Mouse (Mus musculus): ENCODE measurements at regions not wholly inside any gene's neighbourhood (a gene's known extent, or its start where the extent isn't known, plus 50 kb on each side); places are given as distances from the start of the nearest gene placed in this dataset.

DNA sequence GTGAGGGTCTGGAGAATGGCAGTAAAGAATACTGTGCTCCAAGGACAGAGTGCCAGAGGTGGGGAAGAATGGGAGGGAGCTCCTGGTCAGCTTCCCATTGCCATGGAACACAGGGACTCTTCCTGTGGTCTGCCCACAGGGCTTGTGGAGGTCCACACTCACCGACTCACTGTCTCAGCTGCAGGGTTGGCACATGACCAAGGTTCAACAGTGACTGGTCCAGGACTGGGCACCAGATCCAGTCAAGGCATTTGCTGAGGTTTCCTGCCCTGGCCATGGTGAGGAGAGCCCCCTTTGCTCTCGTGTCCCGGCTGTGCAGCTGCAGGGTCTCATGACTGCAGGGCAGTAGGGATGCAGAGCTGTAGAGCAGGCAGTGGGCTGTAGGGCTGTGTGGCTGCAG is 88.7 kb upstream of the Smim23 start:
- TF ChIP-seq CTCF (IDR thresholded peaks at IDR 0.05; ENCODE audit: control insufficient read depth, insufficient read depth, low read length) = no peak
- no peak for TF ChIP-seq POLR2A (IDR thresholded peaks at IDR 0.05; ENCODE audit: borderline replicate concordance, control insufficient read depth, low read depth, low read length)
